Mouse (Mus musculus) midbrain, postnatal 0 days (tissue): ENCODE measurements at regions not wholly inside any gene's neighbourhood (a gene's known extent, or its start where the extent isn't known, plus 50 kb on each side); places are given as distances from the start of the nearest gene placed in this dataset.

Experiments
- ATAC-seq: fragments of 200-750 bp; cut with Nextera tagmentation; 2 replicates; pipeline ENCODE4 v1.8.0; 2017; ENCODE audit warnings: moderate number of reproducible peaks, mild to moderate bottlenecking, moderate TSS enrichment, moderate library complexity; ENCODE audit not compliant: low FRiP score
- DNase-seq: peaks from one replicate; pipeline ENCODE4 v3.0.0-alpha.2; 2015; ENCODE audit warnings: low spot score
- H3K27ac ChIP-seq: fragments of 300-500 bp; sonication (generic); 2 replicates; pipeline ENCODE4 v1.5.1; 2014; ENCODE audit warnings: low read depth, mild to moderate bottlenecking, low read length, mixed read lengths
- H3K27me3 ChIP-seq: fragments of 300-500 bp; sonication (generic); 2 replicates; pipeline ENCODE4 v1.6.1; 2014; ENCODE audit warnings: low read length, control low read depth, mixed read lengths; ENCODE audit not compliant: insufficient read depth
- H3K36me3 ChIP-seq: fragments of 300-500 bp; sonication (generic); 2 replicates; pipeline ENCODE4 v1.6.1; 2014; ENCODE audit warnings: low read length, control low read depth, mixed read lengths; ENCODE audit not compliant: insufficient read depth
- H3K4me1 ChIP-seq: fragments of 300-500 bp; sonication (generic); 2 replicates; pipeline ENCODE4 v1.6.1; 2014; ENCODE audit warnings: mild to moderate bottlenecking, control low read depth, antibody characterized with exemption, low read length, mixed read lengths; ENCODE audit not compliant: insufficient read depth
- H3K4me2 ChIP-seq: fragments of 300-500 bp; sonication (generic); 2 replicates; pipeline ENCODE4 v1.6.1; 2014; ENCODE audit warnings: low read depth, mild to moderate bottlenecking, low read length, mixed read lengths; ENCODE audit not compliant: poor library complexity, severe bottlenecking
- H3K4me3 ChIP-seq: fragments of 300-500 bp; sonication (generic); 2 replicates; pipeline ENCODE4 v1.5.1; 2014; ENCODE audit warnings: low read depth, mild to moderate bottlenecking, low read length, moderate library complexity
- H3K9ac ChIP-seq: fragments of 300-500 bp; sonication (generic); replicated peaks from 2 replicates; pipeline ENCODE4 v1.6.1; 2014; ENCODE audit warnings: mild to moderate bottlenecking, low read length, moderate library complexity, mixed read lengths; ENCODE audit not compliant: poor library complexity, severe bottlenecking
- H3K9me3 ChIP-seq: fragments of 300-500 bp; sonication (generic); 2 replicates; pipeline ENCODE4 v1.6.1; 2016; ENCODE audit warnings: low read length, control low read depth
- CTCF ChIP-seq: IDR thresholded peaks from 2 replicates; pipeline ENCODE4 v1.5.1; 2016; ENCODE audit warnings: antibody characterized with exemption, mild to moderate bottlenecking
- WGBS: fragments of 180-500 bp; shearing (Covaris S2); extraction: QIAGEN DNeasy Blood & Tissue Kit; methylation state at CpG from one replicate; pipeline ENCODE4 v1.1.7; 2014; 5-methylcytosine and 5-hydroxymethylcytosine counted together

GRCm38 (mm10) chr8:97733338-97733737, 1682.9 kb downstream of the Cdh8 start:
- no peak overlapping the region for H3K4me3 ChIP-seq
- DNase-seq = no peak

GRCm38 (mm10) chr8:97722627-97723026, 1693.6 kb downstream of the Cdh8 start:
- 87% methylated on average over 4 of the region's 4 CpGs for WGBS
- no peak for TF ChIP-seq CTCF
- Histone ChIP-seq H3K9me3 (no peaks in the 10 kb centered on the region), H3K4me1 (no peaks in the 10 kb centered on the region), H3K36me3 (no peaks in the 10 kb centered on the region), H3K27ac (no peak overlapping the region), H3K4me2 (no peak overlapping the region), H3K9ac (no peak overlapping the region), H3K4me3 (no peak overlapping the region), H3K27me3 (no peaks in the 10 kb centered on the region)
- DNase-seq (no peak), ATAC-seq (no peak)

More at GRCm38 (mm10) chr8:97733338-97733737, 1682.9 kb downstream of the Cdh8 start:
- no peak for ATAC-seq
- H3K9ac ChIP-seq = no peak overlapping the region
- peaks cover 3% of the 10 kb centered on the region; the same call in 1 of the 2 replicates for H3K9me3 ChIP-seq
- no peak overlapping the region for H3K27ac ChIP-seq
- H3K27me3 ChIP-seq = no peaks in the 10 kb centered on the region
- no peak overlapping the region for H3K4me2 ChIP-seq
- no peak for TF ChIP-seq CTCF
- WGBS = 77% methylated on average over 3 of the region's 3 CpGs
- H3K36me3 ChIP-seq = no peaks in the 10 kb centered on the region
- H3K4me1 ChIP-seq = no peaks in the 10 kb centered on the region

- H3K27ac ChIP-seq = no peak overlapping the region
- H3K4me2 ChIP-seq = no peak overlapping the region
- no peaks in the 10 kb centered on the region for H3K36me3 ChIP-seq
- H3K4me1 ChIP-seq = no peaks in the 10 kb centered on the region
- no peaks in the 10 kb centered on the region for H3K9me3 ChIP-seq
- no peaks in the 10 kb centered on the region for H3K27me3 ChIP-seq
- TF ChIP-seq CTCF = no peak
- WGBS = 97% methylated on average over 1 of the region's 1 CpGs
- DNase-seq = peak; percentile 2
- H3K9ac ChIP-seq = no peak overlapping the region
- ATAC-seq = no peak
- H3K4me3 ChIP-seq = no peak overlapping the region
These were observed 1714.6 kb downstream of the Cdh8 start for GRCm38 (mm10) chr8:97701706-97702105.

- Histone ChIP-seq H3K27me3 (no peaks in the 10 kb centered on the region), H3K9me3 (no peaks in the 10 kb centered on the region), H3K4me1 (no peaks in the 10 kb centered on the region), H3K4me3 (no peak overlapping the region), H3K27ac (no peak overlapping the region), H3K36me3 (no peaks in the 10 kb centered on the region), H3K4me2 (no peak overlapping the region), H3K9ac (no peak overlapping the region)
- DNase-seq = no peak
- no peak for ATAC-seq
- TF ChIP-seq CTCF = no peak
- 91% methylated on average over 2 of the region's 2 CpGs for WGBS
These were observed 1751.9 kb downstream of the Cdh8 start for GRCm38 (mm10) chr8:97664404-97664803.

- no peak overlapping the region for H3K4me2 ChIP-seq
- no peak for ATAC-seq
- H3K4me3 ChIP-seq = no peak overlapping the region
- no peak for TF ChIP-seq CTCF
- no peak overlapping the region for H3K9ac ChIP-seq
- WGBS = 88% methylated on average over 2 of the region's 2 CpGs
- no peaks in the 10 kb centered on the region for H3K27me3 ChIP-seq
- H3K36me3 ChIP-seq = no peaks in the 10 kb centered on the region
- H3K27ac ChIP-seq = no peak overlapping the region
- DNase-seq = no peak
- H3K9me3 ChIP-seq = no peaks in the 10 kb centered on the region
- H3K4me1 ChIP-seq = no peaks in the 10 kb centered on the region
These were observed 1754.1 kb downstream of the Cdh8 start for GRCm38 (mm10) chr8:97662144-97662543.

GRCm38 (mm10) chr8:97651802-97652201, 1763.5 kb upstream of the Got2 start:
- peak; percentile 14 for DNase-seq
- Histone ChIP-seq H3K27ac (no peak overlapping the region), H3K4me2 (no peak overlapping the region), H3K9ac (no peak overlapping the region), H3K27me3 (no peaks in the 10 kb centered on the region), H3K4me1 (no peaks in the 10 kb centered on the region), H3K4me3 (no peak overlapping the region), H3K36me3 (no peaks in the 10 kb centered on the region), H3K9me3 (no peaks in the 10 kb centered on the region)
- no peak for TF ChIP-seq CTCF
- ATAC-seq = no peak
- WGBS = 38% methylated on average over 4 of the region's 4 CpGs
